Mouse (Mus musculus) R1 (cell line): ENCODE data around the gene Lpar1.

ENCODE experiments used
- DNase-seq: peaks from one replicate; pipeline ENCODE4 v3.0.0-alpha.2; 2018; ENCODE audit warnings: low read depth, low spot score

Gene Lpar1

GRCm38 (mm10) chr4:58506539-58507527 lies 46.9 kb downstream of the Lpar1 start:
- no peak for DNase-seq

GRCm38 (mm10) chr4:58504250-58504649 lies 49.4 kb downstream of the Lpar1 start:
- DNase-seq, result no peak

GRCm38 (mm10) chr4:58501012-58501777 lies 52.5 kb downstream of the Lpar1 start:
- DNase-seq, result no peak

- DNase-seq, result no peak
Measured at GRCm38 (mm10) chr4:58499831-58500230, 53.9 kb downstream of the Lpar1 start.

- DNase-seq, result peak; percentile 83
Measured at GRCm38 (mm10) chr4:58499241-58499640, 54.5 kb downstream of the Lpar1 start.

GRCm38 (mm10) chr4:58498734-58499133 lies 55.0 kb downstream of the Lpar1 start:
- no peak for DNase-seq

GRCm38 (mm10) chr4:58497284-58497683 lies 56.4 kb downstream of the Lpar1 start:
- DNase-seq, result no peak

- DNase-seq, result no peak
Measured at GRCm38 (mm10) chr4:58496743-58497142, 57.0 kb downstream of the Lpar1 start.

- peak; percentile 67 for DNase-seq
Measured at GRCm38 (mm10) chr4:58491742-58492141, 62.0 kb downstream of the Lpar1 start.

GRCm38 (mm10) chr4:58490374-58490773 lies 63.3 kb downstream of the Lpar1 start:
- DNase-seq, result peak; percentile 90

GRCm38 (mm10) chr4:58478564-58478963 lies 75.1 kb downstream of the Lpar1 start:
- DNase-seq, result no peak

- no peak for DNase-seq
Measured at GRCm38 (mm10) chr4:58477691-58478090, 76.0 kb downstream of the Lpar1 start.

- DNase-seq, result no peak
Measured at GRCm38 (mm10) chr4:58471203-58471910, 82.3 kb downstream of the Lpar1 start.

GRCm38 (mm10) chr4:58469651-58470592 lies 83.8 kb downstream of the Lpar1 start:
- DNase-seq, result no peak

- DNase-seq, result no peak
Measured at GRCm38 (mm10) chr4:58469035-58469434, 84.7 kb downstream of the Lpar1 start.

GRCm38 (mm10) chr4:58465586-58465985 lies 88.1 kb downstream of the Lpar1 start:
- no peak for DNase-seq

GRCm38 (mm10) chr4:58464390-58465164 lies 89.1 kb downstream of the Lpar1 start:
- peak; percentile 62 for DNase-seq

- no peak for DNase-seq
Measured at GRCm38 (mm10) chr4:58462990-58463389, 90.7 kb downstream of the Lpar1 start.

- DNase-seq, result no peak
Measured at GRCm38 (mm10) chr4:58462586-58462985, 91.1 kb downstream of the Lpar1 start.

GRCm38 (mm10) chr4:58453334-58453733 lies 100.4 kb downstream of the Lpar1 start:
- no peak for DNase-seq
